ENCODE assay signal across 8 mouse cellular contexts in genomic region chr10:42637183-42637788, GRCm38 (mm10). TPM values are rescaled to one million over a fixed set of nuclear protein-coding genes. Genes with fewer than 3 reads are reported as not detected.
DNase-seq lines count a peak whose midpoint lies in the region; ATAC-seq and TF ChIP-seq lines count a peak whose summit lies in the region.

No protein-coding gene starts in this region.

- no peak overlapping the region for H3K27ac ChIP-seq in forebrain, embryonic 13.5 days
- H3K27ac ChIP-seq in hindbrain, embryonic 16.5 days (ENCODE audit: low read depth, low read length), result no peak overlapping the region
- no peak overlapping the region for H3K27ac ChIP-seq in midbrain, embryonic 10.5 days (replicated peaks)
- no peak overlapping the region for H3K27ac ChIP-seq in stomach, postnatal 0 days (replicated peaks)

- H3K4me2 ChIP-seq in forebrain, embryonic 13.5 days, result peak overlapping the region; percentile 75
- peak overlapping the region; percentile 34 for H3K4me2 ChIP-seq in hindbrain, embryonic 16.5 days (ENCODE audit: low read length)
- H3K4me2 ChIP-seq in stomach, postnatal 0 days (replicated peaks; ENCODE audit: low read depth), result no peak overlapping the region

- H3K4me3 ChIP-seq in forebrain, embryonic 13.5 days, result peak overlapping the region; percentile 38; the same call in 1 of the 2 replicates
- no peak overlapping the region for H3K4me3 ChIP-seq in hindbrain, embryonic 16.5 days (ENCODE audit: low read length)
- H3K4me3 ChIP-seq in midbrain, embryonic 10.5 days, result peak overlapping the region; percentile 39
- 0 out of 2 replicates have a peak overlapping the region, but pooled peaks have one; percentile 14 for H3K4me3 ChIP-seq in stomach, postnatal 0 days (ENCODE audit: low read depth, low read length)

- 0 out of 2 replicates have a peak overlapping the region, but pooled peaks have one; percentile 7 for H3K9ac ChIP-seq in forebrain, embryonic 13.5 days
- no peak overlapping the region for H3K9ac ChIP-seq in hindbrain, embryonic 16.5 days (ENCODE audit: low read depth, low read length)
- no peak overlapping the region for H3K9ac ChIP-seq in stomach, postnatal 0 days (ENCODE audit: low read length)

- H3K27me3 ChIP-seq in forebrain, embryonic 13.5 days, result peaks cover 21% of the 10 kb centered on the region; the same call in 1 of the 2 replicates
- peaks cover 27% of the 10 kb centered on the region for H3K27me3 ChIP-seq in hindbrain, embryonic 16.5 days (replicated peaks; ENCODE audit: control insufficient read depth, insufficient read depth, low read length)
- peaks cover 76% of the 10 kb centered on the region for H3K27me3 ChIP-seq in midbrain, embryonic 10.5 days (ENCODE audit: low read depth, poor library complexity, severe bottlenecking)
- 0 out of 2 replicates have a peak, but pooled peaks cover 2% of the 10 kb centered on the region for H3K27me3 ChIP-seq in stomach, postnatal 0 days (ENCODE audit: control insufficient read depth, insufficient read depth, low read length)

- 4% methylated on average over 18 of the region's 18 CpGs for WGBS in forebrain, embryonic 13.5 days
- WGBS in hindbrain, embryonic 16.5 days, result 6% methylated on average over 18 of the region's 18 CpGs
- WGBS in midbrain, embryonic 10.5 days, result 4% methylated on average over 18 of the region's 18 CpGs
- WGBS in stomach, postnatal 0 days, result 5% methylated on average over 18 of the region's 18 CpGs

- no peak for TF ChIP-seq EP300 in stomach, postnatal 0 days (optimal IDR thresholded peaks at IDR 0.05)

- TF ChIP-seq CTCF in stomach, postnatal 0 days (IDR thresholded peaks at IDR 0.05; ENCODE audit: low read depth), result peak; percentile 87

- DNase-seq in spleen, postnatal 10 days (ENCODE audit: low spot score in 2 of 2), result peak; percentile 33 to 47
- no peak for DNase-seq in spleen, postnatal 14 days (ENCODE audit: low spot score in 2 of 2)
- peak; percentile 30 for DNase-seq in cerebellum, adult 11 months
- DNase-seq in left cerebral cortex, postnatal 4 days, result peak; percentile 31
- DNase-seq in midbrain, embryonic 10.5 days (ENCODE audit: low spot score), result no peak
- peak; percentile 53 for DNase-seq in stomach, postnatal 0 days (ENCODE audit: low spot score)

- ATAC-seq in forebrain, embryonic 13.5 days, result peak; percentile 26
- peak; percentile 62; the same call in 1 of the 2 replicates for ATAC-seq in hindbrain, embryonic 16.5 days
- peak; percentile 38; the same call in 1 of the 2 replicates for ATAC-seq in stomach, postnatal 0 days (ENCODE audit: low FRiP score, low TSS enrichment)

- H3K4me1 ChIP-seq in forebrain, embryonic 13.5 days, result peaks cover 51% of the 10 kb centered on the region
- H3K4me1 ChIP-seq in hindbrain, embryonic 16.5 days (ENCODE audit: control insufficient read depth, insufficient read depth, low read depth, low read length), result peaks cover 8% of the 10 kb centered on the region
- H3K4me1 ChIP-seq in midbrain, embryonic 10.5 days, result peaks cover 48% of the 10 kb centered on the region
- 0 out of 2 replicates have a peak, but pooled peaks cover 3% of the 10 kb centered on the region for H3K4me1 ChIP-seq in stomach, postnatal 0 days (replicated peaks; ENCODE audit: control insufficient read depth, insufficient read depth)

- intact Hi-C loops in left cerebral cortex, postnatal 4 days (cut with DNase I), result loop anchor here (2.0 kb wide), 1 partner anchor 328 kb away; no protein-coding TSS in a partner anchor

- H3K9me3 ChIP-seq in forebrain, embryonic 13.5 days (replicated peaks), result no peaks in the 10 kb centered on the region
- no peaks in the 10 kb centered on the region for H3K9me3 ChIP-seq in hindbrain, embryonic 16.5 days (ENCODE audit: control insufficient read depth, low read length)
- no peaks in the 10 kb centered on the region for H3K9me3 ChIP-seq in midbrain, embryonic 10.5 days (replicated peaks)
- H3K9me3 ChIP-seq in stomach, postnatal 0 days (ENCODE audit: control insufficient read depth, low read length), result no peaks in the 10 kb centered on the region

- no peaks in the 10 kb centered on the region for H3K36me3 ChIP-seq in forebrain, embryonic 13.5 days (ENCODE audit: poor library complexity, severe bottlenecking)
- no peaks in the 10 kb centered on the region for H3K36me3 ChIP-seq in hindbrain, embryonic 16.5 days (ENCODE audit: control insufficient read depth, insufficient read depth, low read length)
- H3K36me3 ChIP-seq in midbrain, embryonic 10.5 days, result no peaks in the 10 kb centered on the region
- H3K36me3 ChIP-seq in stomach, postnatal 0 days (ENCODE audit: control insufficient read depth, insufficient read depth, low read length), result no peaks in the 10 kb centered on the region

RNA-seq across cellular contexts. Expression of gene Ostm1, which starts 53.7 kb away (rescaled TPM):
- 57.1 and 63.2 TPM in 2 replicates for polyA plus RNA-seq in forebrain, embryonic 13.5 days (2015; fragmentation: Nextera tagmentation; extraction: Ambion mirVana)
- 36.4 and 38.4 TPM in 2 replicates for polyA plus RNA-seq in hindbrain, embryonic 16.5 days (2015; fragmentation: Nextera tagmentation; extraction: Ambion mirVana)
- 10 to 100 TPM; 32.0 to 34.1 TPM for total RNA-seq in left cerebral cortex, postnatal 4 days (2021)
- polyA plus RNA-seq in midbrain, embryonic 10.5 days (2016; fragmentation: Nextera tagmentation; extraction: Ambion mirVana), result 22.8 and 26.7 TPM in 2 replicates
- 13.0 and 13.5 TPM in 2 replicates for polyA plus RNA-seq in stomach, postnatal 0 days (2015; fragmentation: Nextera tagmentation; extraction: Ambion mirVana)

RNA-seq across cellular contexts. Expression of gene Nr2e1, which starts 53.9 kb away (rescaled TPM):
- 71.0 and 77.0 TPM in 2 replicates for polyA plus RNA-seq in forebrain, embryonic 13.5 days (2015; fragmentation: Nextera tagmentation; extraction: Ambion mirVana)
- 0.13 and 0.99 TPM in 2 replicates for polyA plus RNA-seq in hindbrain, embryonic 16.5 days (2015; fragmentation: Nextera tagmentation; extraction: Ambion mirVana)
- total RNA-seq in left cerebral cortex, postnatal 4 days (2021), result 10 to 100 TPM; 11.1 to 13.1 TPM
- 25.3 and 26.3 TPM in 2 replicates for polyA plus RNA-seq in midbrain, embryonic 10.5 days (2016; fragmentation: Nextera tagmentation; extraction: Ambion mirVana)
- polyA plus RNA-seq in stomach, postnatal 0 days (2015; fragmentation: Nextera tagmentation; extraction: Ambion mirVana), result 0.04 TPM in 1 of 2 replicates, not detected in the other

Comparison
In these comparisons a context has a peak if more than half of its experiments do, and no peak if none do; other contexts are left out.
1. DNase-seq: peak in spleen, postnatal 10 days (2 of 2), cerebellum, adult 11 months (single experiment), left cerebral cortex, postnatal 4 days (single experiment) and stomach, postnatal 0 days (single experiment); none in spleen, postnatal 14 days (0 of 2) and midbrain, embryonic 10.5 days (single experiment).
2. RNA of gene Nr2e1, which starts 53.9 kb away (polyA plus RNA-seq): 71.0 to 77.0 TPM in forebrain, embryonic 13.5 days and 25.3 to 26.3 TPM in midbrain, embryonic 10.5 days; 0.13 to 0.99 TPM in hindbrain, embryonic 16.5 days and 0.04 TPM in stomach, postnatal 0 days; every median in the first group is over 10 times any median in the second.
3. Peak in every context shown above with its lines, with median percentiles within 50 percentile points of each other: ATAC-seq.